Mouse (Mus musculus) heart, adult 11 months (tissue): Measurements from ENCODE around the gene Fam122a.

ENCODE experiments used
- DNase-seq: peaks from one replicate; pipeline ENCODE4 v3.0.0; 2022

Fam122a gene

GRCm38 (mm10) chr19:24476929-24477882, at the start of gene Fam122a:
Gene Fam122a, minus strand, starts transcription at chr19:24477356.
- peak; percentile 99 for DNase-seq

DNA sequence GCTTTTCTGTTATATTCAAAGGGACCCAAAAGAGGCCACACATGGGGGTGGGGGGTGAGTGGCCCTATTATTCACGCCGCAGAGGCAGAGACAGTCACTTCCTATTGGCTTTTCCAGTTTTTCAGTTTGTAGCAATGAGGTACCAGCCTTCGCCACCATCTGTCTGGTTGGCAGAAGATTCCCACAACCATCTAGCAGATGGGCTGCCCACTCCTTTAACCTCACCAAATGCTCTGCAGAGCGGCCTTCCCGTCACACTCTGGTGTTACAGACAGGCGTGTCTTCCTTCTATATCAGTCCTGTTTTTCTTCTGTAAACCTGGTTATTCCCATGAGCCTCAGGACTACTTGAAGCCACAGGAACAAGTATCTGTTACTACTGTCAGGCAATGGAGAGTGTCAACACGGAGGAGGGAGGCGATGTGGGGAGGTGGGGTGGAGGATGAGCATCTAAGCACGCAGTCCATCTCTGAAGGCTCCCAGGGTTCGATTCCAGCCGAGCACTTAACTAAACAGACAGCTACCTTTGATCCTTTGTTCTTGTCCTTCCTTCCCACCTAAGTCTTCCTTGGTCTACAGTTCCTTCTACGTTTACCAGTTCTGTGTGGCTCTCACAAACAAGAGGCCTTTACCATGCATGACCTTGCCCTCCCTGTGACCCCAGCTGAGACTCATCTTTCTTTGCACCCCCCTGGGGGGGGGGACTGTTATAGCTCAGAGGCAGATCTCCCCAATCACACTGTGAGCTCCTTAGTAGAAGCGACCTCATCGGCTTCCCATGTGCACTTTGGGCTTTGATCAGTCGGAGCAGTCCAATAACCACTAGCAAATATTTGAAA, 46.5 kb upstream of the Fam122a start:
- peak; percentile 66 for DNase-seq

GRCm38 (mm10) chr19:24521997-24522396, 44.8 kb upstream of the Fam122a start:
- DNase-seq = peak; percentile 59

DNA sequence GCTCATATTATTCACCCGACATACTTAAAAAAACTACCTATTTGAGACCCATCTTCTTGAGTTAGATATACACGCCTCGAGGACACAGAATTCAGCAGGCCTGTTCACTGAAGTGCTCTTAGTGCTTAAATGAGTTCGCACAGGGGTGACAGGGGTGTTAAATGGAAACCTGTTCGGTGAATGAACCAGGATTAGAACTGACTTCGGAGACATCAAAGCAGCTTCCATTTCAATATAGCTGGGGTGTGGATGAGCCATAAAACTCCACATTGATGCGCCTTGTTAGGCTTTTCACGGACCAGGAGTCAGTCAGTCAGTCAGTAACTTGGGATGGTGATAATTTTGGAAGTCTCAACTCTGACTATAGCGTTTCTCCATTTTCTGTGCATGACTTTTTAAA, 44.0 kb upstream of the Fam122a start:
- DNase-seq = no peak

DNA sequence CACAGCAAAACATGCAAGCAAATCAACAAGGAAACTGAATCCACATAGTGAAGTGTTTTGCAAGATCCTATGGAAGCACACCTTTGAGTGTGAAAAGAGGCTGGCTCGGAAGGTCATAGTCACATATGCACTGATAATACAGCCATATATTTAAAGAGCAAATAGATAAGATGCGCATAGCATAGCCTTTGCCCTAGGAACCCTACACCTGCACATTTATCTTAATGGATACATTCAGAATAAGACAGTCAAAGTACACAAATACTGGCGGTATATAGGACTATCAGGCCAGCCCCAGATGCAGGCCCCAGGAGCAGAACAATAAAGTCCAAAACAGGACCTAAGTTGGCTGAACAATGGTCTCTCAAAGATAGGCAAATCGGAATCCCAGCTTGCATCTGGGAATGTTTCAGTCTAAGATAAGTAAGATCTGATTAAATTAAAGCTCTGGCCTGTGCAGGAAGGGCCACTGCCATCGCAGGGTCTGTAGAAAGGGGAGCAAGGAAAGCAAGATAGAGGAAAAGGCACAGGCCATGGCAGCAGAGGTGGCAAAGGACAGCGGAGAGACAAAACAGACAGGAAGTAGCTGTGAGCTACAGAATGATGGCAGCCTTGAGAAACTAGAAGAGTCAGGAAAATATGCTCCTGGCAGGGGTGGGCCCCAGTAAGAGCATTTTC, 42.7 kb upstream of the Fam122a start:
- DNase-seq = peak; percentile 66

DNA sequence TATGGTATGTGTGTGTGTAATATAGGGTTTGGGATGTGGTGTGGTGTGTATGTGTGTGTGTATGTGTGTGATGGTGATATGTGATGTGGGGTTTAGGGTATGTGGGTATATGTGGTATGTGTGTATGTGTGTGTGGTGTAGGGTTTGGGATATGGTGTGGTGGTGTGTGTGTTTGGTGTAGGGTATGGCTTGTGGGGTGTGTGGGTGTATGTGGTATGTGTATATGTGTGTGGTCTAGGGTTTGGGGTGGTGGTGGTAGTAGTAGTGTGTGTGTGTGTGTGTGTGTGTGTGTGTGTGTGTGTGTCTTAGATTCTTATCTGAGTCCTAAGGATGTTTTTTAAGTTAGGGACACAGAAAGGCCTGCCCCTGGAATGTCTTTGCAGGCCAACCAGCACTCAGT, 41.2 kb upstream of the Fam122a start:
- peak; percentile 64 for DNase-seq

GRCm38 (mm10) chr19:24517057-24517456, 39.9 kb upstream of the Fam122a start:
- DNase-seq = no peak

DNA sequence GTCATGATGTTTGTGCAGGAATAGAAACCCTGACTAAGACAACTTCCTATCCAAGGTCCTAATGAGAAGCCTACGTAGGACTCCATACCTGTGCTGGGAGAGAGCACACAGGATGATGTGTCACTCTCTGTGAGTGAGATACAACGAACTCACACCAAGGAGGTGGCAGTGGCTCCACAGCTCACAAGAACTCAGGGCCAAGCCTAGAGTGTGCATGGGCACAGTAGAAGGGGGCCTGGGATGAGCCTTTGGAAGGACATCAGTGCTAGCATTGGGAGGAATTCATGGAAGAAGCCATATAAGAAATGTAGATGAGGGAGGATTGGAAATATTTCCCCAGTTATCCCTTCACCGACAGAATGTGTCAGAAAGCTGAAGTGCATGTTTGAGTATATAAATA, 38.8 kb upstream of the Fam122a start:
- peak; percentile 61 for DNase-seq

DNA sequence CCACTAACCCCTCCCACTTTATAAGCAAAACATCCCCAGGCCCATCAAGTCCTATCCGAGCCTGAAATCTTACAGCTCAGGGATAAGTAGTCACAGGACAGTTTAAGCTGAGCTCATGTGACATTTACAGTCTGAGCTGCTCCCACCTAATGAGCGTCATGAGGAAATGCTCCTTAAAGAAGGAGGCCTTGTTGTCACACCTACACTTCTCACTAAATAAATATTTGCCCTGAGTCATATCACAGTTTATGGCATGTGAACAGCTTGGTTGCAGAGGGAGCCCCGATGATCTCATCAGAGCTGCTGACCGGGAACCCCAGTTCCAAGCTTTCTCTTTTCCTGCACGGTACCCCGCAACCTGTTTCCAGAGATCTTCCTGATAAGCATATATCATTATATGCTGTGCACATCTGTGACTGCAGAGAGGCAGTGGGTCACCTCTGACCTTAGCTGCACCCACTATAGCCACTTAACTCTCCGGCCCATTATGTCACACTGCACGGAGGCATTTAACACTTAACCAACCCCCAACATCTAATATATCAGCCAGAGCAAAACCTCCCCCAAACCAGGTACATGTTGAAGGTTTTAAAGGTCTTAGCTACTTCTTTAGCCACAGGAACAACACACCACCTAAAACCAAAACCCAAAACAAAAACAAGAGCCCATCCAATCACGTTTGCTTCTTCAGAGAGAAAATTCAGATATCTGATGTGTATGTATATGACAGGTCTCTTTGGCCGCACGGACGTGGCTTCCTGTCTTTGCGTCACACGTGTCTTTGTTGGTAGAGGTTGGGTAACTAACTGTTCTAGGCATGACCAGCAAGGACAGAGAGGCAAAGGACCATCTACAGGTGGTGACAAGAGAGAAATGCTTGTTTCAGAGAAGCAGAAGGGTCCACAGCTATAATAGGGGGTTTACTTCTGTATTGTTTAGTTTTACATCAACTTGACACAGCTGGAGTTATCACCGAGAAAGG, 37.8 kb upstream of the Fam122a start:
- DNase-seq = peak; percentile 69

GRCm38 (mm10) chr19:24513105-24513843, 36.1 kb upstream of the Fam122a start:
- peak; percentile 40 for DNase-seq

- DNase-seq = no peak
These were observed 34.8 kb upstream of the Fam122a start for GRCm38 (mm10) chr19:24511939-24512338.

DNA sequence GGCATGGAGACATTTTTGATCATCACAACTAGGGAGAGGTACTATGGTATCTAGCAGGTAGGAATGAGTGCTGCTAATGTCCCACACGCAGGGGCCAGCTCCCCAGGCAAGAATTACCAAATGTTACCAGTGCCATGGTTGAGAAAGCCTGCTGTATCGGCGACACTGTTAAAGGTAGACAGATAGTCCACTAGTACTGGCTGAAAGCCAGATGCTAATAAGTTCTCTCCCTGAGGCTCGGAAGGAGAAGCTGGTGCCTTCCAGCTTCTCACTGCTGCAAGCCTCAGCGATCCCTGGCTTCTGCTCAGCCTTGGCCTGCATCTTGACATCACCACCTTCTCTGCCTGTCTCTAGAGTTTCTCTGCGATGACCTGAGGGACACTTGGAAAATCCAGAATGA, 32.2 kb upstream of the Fam122a start:
- DNase-seq = peak; percentile 65

DNA sequence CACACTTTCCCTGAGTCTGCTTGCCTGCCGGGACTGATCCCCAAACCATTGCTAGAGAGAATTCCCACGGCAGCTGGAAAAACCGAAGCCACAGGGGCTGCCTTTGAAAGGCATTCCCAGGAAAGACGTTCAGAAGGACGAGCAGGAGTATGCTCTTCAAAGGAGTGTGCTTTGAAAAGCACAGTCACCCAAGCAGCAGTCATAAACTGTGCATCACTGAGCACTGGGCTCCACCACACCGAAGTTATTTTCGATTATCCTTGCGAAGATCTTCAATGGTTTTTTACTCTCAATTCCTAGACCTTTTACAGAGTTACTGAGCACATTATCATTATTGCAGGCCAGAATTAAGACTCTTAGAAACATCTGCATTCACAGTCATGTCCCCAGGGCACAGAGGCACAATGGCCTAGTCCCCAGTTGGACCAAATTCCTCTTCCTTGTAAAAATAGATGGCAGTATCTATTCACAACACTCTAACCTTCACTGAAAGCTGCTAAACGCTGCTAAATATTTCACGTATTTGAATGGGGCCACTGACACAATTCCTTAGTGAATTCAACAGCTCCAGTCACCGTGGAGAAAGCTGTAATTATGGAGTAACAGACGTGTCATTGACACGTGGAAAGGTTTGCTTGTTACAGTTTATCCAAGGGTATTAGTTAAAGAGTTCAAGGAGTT, 31.1 kb upstream of the Fam122a start:
- peak; percentile 76 for DNase-seq

DNA sequence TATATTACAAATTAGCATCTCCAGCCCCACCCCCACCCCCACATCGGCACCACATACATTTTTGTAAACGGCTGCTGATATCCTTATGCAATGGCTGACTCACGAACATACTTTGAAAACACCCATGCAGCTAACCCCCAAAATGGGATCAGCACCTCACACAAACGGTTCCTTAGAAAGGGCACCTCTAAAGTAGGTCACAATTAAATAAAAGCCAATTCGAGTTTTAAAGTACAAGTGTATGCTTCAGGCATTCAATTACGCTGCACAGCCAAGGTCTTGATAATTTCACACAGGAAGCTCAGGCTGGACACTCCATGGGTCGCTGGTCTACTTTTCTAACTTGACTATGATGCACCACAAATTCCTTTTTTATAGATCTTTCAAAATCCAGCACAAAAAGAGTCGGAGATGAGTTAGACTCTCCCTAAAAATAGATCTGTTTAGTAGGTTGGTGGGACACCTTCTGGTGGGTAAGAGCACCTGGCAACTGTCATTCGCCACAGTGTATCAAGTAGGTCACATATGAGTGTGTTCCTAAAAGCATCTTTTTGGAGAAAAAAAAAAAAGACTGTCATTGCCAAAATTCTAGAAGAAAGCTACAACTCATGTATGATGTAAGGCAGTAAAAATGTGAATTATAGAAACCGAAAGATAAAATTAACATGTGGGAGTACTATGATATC, 25.7 kb upstream of the Fam122a start:
- DNase-seq = peak; percentile 44

DNA sequence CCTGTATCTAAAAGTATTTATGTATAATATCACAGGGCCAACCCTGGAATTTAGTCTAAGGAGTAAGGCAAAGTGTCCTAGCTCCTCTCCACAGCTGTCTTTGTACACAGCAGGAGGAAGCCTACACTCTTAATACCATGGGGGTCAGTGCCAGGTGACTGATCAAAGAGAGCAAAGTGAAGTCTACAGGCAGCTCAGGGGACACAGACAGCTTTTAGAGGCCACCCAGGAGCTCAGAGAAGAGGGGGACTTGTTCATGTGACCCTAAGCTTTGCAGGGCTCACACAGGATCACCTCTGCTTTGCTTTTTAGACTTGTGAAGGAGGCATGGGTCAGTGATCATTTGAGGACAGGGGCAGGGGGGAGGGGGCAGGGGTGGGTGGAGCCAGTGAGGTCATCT, 24.4 kb upstream of the Fam122a start:
- peak; percentile 71 for DNase-seq

DNA sequence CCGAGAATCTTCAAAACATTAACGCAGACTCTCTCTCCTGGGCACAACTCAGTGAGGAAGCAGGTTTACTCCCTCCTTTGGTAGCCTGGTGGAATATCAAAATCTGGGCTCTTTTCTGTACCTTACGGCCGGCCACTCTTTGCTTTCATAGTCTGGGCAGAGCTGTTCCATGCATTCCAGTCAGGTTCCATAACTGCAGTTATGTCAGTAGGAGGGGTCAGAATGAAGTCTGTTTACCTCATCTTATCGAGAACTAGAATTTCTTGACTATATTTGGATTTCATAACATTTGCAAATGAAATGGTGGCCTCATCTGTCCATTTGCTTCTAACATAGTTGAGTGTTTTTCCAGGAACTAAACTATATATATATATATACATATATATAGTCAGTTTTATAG, 23.3 kb upstream of the Fam122a start:
- peak; percentile 56 for DNase-seq

DNA sequence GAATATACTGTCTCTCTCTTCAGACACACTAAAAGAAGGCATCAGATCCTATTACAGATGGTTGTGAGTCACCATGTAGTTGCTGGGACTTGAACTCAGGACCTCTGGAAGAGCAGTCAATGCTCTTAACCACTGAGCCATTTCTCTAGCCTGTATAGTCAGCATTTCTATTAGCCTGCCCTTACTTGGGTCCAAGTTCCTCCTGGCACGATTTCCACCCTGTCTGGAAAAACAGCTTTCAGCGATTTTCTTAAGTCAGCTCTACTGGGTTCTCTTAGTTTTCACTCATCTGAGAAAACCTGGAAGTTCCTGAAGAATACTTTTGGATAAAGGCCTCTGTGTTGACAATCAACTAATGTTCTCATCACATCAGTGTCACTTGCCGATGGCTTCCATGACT, 22.1 kb upstream of the Fam122a start:
- DNase-seq = peak; percentile 14

- peak; percentile 17 for DNase-seq
These were observed 16.7 kb upstream of the Fam122a start for GRCm38 (mm10) chr19:24493887-24494286.

- DNase-seq = peak; percentile 63
These were observed 14.7 kb upstream of the Fam122a start for GRCm38 (mm10) chr19:24491824-24492223.

GRCm38 (mm10) chr19:24490275-24490674, 13.1 kb upstream of the Fam122a start:
- peak; percentile 65 for DNase-seq
